Mouse (Mus musculus): Measurements from ENCODE around the gene Tom1l1.
A peak's percentile ranks its signal among the peaks of the same experiment; 100 is the strongest.

Gene Tom1l1

DNA sequence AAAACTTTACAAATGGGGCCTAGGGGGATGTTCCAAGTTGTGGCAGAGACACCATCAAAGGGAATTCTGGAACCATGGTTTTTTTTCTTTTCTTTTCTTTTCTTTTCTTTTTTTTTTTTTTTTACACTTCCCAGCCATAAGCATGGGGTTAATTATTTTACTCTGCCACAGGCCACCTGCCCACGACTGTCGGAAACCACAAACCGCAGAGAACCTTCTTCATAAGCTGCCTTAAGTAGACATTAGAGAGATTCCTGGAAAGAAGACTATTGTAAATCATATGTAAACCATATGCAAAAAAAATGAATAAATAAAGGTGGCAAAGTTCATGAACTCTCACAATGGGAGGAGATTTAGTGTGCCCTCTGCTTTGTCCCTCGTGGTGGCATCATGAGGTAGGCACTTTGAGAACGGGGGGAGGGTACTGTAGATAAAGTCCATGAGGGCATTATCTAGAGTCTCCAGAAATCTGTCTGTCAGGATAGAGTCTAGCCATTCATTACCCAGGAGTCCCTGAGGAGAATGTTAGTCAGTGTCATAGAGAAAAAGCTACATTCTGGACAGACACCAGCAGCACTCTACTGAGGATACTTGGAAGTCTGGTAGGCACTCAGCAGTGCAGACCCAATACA is 12.6 kb downstream of the Tom1l1 start:
- DNase-seq (ENCODE audit: low spot score in 2 of 2), result no peak

- DNase-seq (ENCODE audit: low spot score in 2 of 2), result no peak
Observed at GRCm38 (mm10) chr11:90667325-90667724, 20.8 kb downstream of the Tom1l1 start.

DNA sequence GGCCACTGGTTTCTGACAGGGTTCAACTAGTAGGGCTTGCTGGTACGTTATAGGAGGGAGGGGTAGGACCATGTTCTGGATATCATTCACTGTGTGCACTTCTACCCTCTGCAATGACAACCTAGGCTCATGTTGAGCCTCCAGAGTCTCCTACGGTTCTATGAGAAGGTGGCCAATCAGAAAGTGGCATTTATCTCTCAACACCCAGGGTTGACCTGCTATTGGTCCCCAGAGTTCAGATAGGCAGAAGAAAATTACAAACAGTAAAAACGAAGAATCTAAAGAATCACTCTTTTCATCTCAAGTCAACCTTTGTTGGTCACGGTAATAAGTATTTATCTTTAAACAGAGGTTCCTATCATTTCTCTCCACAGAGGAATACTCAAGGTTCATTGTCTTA is 21.2 kb downstream of the Tom1l1 start:
- no peak for DNase-seq (ENCODE audit: low spot score in 2 of 2)

- DNase-seq (ENCODE audit: low spot score in 2 of 2), result no peak
Observed at GRCm38 (mm10) chr11:90666144-90666757, 21.9 kb downstream of the Tom1l1 start.

DNA sequence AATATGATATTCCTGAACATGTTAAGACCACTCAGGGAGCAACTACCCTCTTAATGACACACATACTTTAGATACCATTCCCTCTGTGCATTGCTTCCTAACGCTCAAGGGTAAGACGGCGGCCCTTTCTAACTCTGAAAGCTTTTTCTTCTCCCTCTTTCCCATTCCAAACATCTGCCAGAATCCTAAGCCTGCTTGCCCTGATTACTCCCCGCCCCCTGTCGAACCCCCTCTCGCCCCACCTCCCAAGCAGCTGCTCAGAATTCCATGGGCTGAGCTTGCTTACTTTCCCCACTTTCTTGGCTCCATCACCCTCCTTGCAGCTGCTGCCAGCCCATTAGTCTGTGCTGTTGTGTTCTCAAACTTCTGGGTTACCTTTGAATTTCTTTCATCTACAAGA is 23.0 kb downstream of the Tom1l1 start:
- DNase-seq (ENCODE audit: low spot score in 2 of 2), result no peak

GRCm38 (mm10) chr11:90664345-90664986 is 23.7 kb downstream of the Tom1l1 start:
- DNase-seq (ENCODE audit: low spot score in 2 of 2), result no peak

DNA sequence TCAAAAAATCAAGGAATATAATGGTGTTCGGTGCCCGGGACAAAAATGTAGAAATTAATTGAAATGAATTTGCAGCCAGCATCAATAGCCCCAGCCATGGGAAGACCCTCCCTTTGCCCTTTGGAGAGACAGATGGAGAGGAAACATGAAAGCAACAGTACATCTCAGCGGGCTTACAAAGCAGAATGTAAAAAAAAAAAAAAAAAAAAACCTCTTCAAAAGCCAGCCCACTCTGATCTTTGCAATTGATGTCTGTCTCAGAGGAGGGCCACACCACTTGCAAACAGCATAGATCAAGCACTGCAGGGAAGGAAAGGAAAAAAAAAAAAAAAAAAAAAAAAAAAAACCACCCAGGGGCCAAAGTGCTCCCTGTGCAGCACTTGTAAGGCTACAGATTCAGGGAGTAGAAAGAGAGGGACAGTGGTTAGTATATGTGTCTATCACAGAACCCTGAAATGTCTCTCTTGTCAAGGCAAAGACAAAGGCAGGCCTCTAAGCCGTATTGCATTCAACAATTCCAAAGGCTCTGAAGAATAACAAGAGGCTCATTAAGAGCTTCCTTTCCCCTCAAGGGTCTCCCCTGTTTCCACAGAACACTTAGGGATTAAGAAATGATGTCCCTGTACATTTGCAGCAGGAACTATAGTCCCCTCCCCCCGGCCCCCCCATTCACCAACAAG is 24.4 kb downstream of the Tom1l1 start:
- no peak for DNase-seq (ENCODE audit: low spot score in 2 of 2)

GRCm38 (mm10) chr11:90663052-90663451 is 25.1 kb downstream of the Tom1l1 start:
- DNase-seq (ENCODE audit: low spot score in 2 of 2), result no peak

DNA sequence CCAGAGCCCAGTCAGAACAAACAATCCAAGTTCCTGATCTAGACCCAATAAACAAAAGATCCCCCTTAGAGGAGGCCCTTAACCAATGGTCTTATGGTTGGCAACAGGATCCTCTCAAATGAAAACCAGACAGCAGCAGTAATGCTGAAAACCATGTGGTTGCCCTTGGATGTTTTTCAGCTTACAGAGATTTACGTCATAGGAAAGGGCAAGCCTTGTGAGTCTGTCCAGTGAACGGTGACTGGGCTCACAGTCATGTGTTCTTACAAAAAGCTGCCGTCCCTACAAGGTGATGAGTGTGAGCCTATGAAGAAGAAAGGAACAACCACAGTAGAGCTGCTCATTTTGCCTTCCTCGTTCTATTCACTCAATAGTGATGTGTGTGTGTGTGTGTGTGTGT is 27.5 kb downstream of the Tom1l1 start:
- DNase-seq (ENCODE audit: low spot score in 2 of 2), result no peak

GRCm38 (mm10) chr11:90657527-90657926 is 30.6 kb downstream of the Tom1l1 start:
- no peak for DNase-seq (ENCODE audit: low spot score in 2 of 2)

DNA sequence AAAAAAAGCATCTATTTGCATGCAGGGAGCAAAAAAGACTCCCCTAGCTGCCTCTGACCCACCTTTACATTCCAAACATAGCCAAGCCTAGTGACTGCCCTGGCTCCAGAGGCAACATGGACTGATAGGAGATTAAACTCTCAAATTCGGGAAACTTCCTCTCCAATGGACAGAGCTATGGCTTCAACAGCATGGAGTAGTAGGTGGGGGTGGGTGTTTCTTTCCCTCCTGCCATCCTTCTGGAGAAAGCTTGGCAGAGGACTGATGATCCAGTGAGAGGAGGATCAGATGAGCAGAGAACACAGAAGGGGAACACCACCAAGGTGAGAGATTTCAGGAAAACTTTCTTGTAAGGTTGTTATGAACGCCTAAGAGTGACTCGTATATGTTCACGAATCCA is 35.6 kb downstream of the Tom1l1 start:
- DNase-seq (ENCODE audit: low spot score in 2 of 2), result no peak

DNA sequence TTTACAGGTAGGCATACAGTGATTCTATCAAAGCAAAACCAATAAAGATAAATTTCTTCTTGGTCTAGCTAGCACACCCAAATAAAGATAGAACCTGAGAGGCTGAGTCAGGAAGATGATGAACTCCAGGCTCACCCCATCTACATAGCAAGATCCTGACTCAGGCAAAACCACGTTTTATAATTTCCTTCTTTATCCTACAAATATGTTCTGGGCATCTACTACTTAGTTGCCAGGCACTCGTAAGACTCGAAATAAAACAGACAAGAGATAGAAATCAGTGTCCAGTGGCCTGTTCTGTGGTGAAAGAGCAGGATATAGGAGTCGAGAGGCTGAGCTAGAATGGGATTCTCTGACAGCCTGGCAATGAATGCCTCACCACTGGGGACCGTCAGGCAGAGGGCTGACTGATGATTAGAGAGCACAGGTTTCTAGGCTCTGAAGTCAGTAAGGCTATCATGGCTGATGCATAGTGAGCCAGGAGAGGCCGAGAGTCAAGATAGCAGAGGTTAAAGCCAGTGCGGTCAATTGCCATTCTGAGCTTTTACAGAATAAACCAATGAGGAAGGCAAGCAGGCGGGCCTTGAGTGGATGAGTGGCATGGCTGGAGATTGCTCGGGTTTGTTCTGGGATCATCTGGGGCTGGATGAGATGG is 37.8 kb downstream of the Tom1l1 start:
- no peak for DNase-seq (ENCODE audit: low spot score in 2 of 2)

GRCm38 (mm10) chr11:90649777-90650176 is 38.4 kb downstream of the Tom1l1 start:
- no peak for DNase-seq (ENCODE audit: low spot score in 2 of 2)

GRCm38 (mm10) chr11:90638312-90638830 is 49.8 kb downstream of the Tom1l1 start:
- DNase-seq (ENCODE audit: low spot score in 2 of 2), result no peak

- DNase-seq (ENCODE audit: low spot score in 2 of 2), result peak; percentile 93 to 97
Observed at GRCm38 (mm10) chr11:90637440-90638311, 50.5 kb downstream of the Tom1l1 start, which contains the start of the genes Stxbp4 and Cox11. Gene Stxbp4, minus strand, starts transcription at chr11:90638084. Gene Cox11, plus strand, starts transcription at chr11:90638173.

DNA sequence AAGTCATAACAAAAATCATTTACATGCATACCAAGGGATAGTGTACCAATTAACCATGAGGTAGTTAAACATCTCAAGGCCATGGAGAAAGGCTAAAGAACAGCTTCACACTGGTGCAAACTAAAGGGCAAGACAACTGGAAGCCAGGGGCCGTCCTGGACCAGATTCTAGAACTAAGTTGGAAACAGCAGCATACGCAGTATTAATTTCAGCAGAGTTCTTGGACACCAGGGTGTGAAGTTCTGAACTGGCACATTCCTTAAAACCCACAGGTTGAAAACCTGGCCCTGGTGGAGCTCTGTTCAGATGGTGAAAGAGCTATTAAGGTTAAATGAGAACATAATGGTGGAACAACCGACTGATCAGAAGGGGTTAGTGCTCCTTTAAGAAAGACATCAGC is 53.5 kb downstream of the Tom1l1 start:
- DNase-seq (ENCODE audit: low spot score in 2 of 2), result no peak

DNA sequence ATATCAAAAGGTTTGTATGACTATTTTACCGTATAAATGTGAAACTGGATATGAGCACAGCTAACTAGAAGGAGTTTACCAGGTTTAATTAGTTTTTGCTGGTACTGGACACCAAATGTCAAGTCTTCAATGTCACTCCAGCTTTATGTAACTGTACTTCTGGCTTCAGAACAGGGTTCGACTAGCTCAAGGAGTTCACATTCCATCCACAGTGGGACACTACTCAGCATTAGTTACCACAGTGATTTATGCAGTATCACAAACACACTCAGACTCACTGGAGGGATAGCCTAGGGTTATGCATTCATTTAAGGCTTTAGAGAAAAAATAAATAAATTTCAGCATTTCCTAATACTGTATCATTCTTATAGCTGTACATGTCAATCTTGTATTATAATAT is 55.7 kb downstream of the Tom1l1 start:
- DNase-seq (ENCODE audit: low spot score in 2 of 2), result no peak

DNA sequence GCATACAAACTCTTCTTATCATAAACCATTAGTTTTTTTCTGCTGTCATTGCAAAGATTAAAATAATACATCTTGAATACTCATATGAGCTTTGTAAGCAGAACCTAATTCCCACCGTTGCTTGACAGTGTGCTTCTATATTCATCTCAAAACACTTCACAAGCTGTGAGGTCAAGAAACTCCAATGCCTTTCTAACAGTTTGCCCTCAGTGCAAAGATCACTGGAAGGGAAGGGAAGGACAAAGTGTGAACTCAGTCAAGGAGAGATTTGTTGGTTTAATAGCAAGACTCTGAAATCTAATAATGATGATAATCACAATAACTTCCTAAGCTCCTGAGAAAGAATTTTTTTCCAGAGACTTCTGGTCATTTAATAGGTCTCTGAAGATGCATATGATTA is 60.4 kb downstream of the Tom1l1 start:
- DNase-seq (ENCODE audit: low spot score in 2 of 2), result no peak

DNA sequence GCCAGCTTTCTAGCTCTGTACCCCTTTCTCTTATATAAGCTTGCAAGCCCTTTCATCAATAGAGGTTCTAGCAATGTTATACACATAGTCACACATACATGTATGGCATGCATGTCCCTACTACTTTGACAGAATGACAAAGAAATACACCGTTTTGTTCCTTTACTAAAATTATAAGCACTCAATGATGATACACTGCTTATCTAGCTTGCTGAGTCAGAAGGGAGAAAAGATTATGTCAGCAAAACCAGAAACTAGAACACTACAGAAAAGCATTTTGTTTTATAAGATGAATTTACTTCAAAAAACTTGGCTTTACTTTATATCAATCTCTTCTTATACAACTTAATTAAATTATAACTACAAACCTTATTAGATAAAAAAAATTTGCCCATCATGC is 63.0 kb downstream of the Tom1l1 start:
- no peak for DNase-seq (ENCODE audit: low spot score in 2 of 2)

DNA sequence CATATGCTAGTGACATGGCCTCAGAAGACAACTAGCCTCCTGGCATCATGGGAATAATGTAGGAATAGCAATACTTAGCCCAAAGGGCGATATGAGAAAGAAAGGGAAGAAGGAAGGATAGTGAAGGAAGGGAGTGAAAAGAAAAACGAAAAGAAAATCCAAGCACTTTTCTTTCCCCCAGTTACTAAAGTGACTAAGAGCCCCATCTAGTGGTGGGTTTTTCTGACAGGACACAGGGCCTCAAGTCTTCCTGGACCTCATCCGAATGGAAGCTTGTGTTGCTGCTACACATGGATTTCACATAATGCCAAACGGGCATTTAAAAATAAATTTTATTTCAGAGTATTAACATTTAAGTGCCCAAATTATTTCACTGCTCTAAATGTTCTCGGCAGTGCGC is 64.7 kb downstream of the Tom1l1 start:
- peak; percentile 30 to 56 for DNase-seq (ENCODE audit: low spot score in 2 of 2)

- peak; percentile 7 to 23 for DNase-seq (ENCODE audit: low spot score in 2 of 2)
Observed at GRCm38 (mm10) chr11:90622500-90622899, 65.7 kb downstream of the Tom1l1 start.

Data from frontal cortex, postnatal 36 days (tissue).